Mouse (Mus musculus): Measurements from ENCODE around the gene Gm3776. TPM values are rescaled to one million over a fixed set of nuclear protein-coding genes. Genes with fewer than 3 reads are reported as not detected.
"Not testable (repeated sequence)": the region's sequence is repeated elsewhere in the genome, so short reads cannot be mapped to it uniquely, and the experiment has no call there.

The Gm3776 gene
- 1 to 10 TPM; 2.1 to 2.5 TPM for total RNA-seq (2021)
- long read RNA-seq, experiment 1, partial matches to known transcripts = 1 of 2 reads
- long read RNA-seq, experiment 1, other reads (novel, unspliced or antisense) = 0 of 2 reads
- long read RNA-seq, experiment 2 = 0 reads

DNA sequence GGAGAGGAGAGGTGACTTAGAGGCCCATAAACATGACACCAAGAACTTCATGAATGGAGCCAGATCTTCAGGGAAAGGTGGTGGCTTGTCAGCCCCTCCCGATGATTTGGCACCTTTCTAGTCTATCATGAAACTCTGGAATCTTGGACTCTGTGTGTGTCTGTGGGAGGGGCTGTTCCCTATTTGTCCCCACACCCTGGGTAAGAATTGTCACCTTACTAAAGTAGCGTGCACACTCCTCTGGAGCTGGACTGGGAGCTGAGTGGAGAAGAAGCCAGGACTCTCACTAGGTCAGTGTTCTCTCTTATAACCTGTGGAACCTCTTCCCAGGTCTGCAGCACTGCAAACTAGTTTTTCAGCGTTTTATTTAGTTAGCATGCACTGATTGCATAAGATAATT lies at the start of gene Gm3776:
Gene Gm3776, plus strand, starts transcription at position 216 of the 400 bp plus-strand sequence.
- DNase-seq = not testable (repeated sequence)

DNA sequence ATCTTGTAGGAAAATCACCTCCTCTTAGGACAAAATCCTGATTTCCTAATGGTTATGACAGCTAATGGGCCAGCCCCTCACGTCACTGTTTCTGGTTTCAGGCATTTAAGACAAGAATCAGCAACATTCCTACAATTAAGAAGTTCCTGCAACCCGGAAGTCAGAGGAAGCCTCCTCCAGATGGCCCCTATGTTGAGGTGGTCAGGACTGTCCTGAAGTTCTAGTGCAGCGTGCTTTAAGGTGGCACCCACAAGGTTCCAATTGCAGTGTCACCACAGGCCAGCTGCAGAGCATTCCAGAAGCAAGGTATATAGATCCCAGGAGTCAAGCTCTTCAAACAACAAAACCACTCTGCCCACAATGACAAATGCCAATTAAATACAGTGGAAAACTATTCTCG lies 48.0 kb upstream of the Gm3776 start:
- no peak for DNase-seq

DNA sequence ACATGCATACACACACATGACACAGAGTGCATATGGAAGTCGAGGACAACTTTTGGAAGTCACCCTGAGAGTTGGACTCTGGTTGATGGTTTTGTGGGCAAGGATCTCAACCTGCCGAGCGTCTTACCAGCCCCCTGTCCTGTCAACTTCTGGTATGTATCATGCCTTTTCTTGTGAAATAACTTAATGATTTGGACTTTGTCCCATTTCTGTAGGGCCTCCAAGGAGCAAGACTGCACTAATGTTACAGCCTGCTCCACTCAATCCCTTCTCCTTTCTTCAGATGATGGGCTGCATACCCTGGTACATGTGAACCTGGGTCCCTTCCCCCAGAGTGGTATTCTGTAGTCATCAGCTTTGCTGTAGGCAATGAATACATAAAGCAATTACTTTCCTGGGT lies 46.9 kb upstream of the Gm3776 start:
- no peak for DNase-seq

DNA sequence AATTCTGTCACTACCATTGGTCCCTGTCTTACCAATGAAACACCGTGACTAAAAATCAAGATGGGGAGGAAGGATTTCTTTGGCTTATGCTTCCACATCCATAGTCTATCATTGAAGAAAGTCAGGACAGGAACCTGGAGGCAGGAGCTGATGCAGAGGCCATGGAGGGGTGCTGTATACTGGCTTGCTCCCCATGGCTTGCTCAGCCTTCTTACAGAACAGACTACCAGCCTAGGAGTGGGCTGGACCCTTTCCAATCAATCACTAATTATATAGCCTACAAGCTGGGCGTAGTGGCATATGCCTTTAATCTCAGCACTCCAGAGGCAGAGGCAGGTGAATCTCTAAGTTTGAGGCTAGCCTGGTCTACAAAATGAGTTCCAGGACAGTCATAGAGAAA lies 46.1 kb upstream of the Gm3776 start:
- DNase-seq = no peak

DNA sequence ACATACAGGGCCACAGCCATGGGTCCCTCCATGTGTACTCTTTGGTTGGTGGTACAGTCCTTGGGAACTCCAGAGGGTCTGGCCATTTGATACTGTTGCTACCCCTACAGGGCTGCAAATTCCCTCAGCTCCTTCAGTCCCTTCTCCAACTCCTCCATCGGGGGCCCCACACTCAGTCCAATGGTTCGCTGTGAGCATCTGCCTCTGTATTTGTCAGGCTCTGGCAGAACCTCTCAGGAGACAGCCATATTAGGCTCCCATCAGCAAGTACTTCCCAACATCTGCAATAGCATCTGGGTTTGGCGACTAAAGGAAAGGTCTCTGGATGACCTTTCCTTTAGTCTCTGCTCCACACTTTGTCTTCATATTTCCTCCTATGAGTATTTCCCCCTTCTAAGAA lies 45.4 kb upstream of the Gm3776 start:
- DNase-seq = no peak

DNA sequence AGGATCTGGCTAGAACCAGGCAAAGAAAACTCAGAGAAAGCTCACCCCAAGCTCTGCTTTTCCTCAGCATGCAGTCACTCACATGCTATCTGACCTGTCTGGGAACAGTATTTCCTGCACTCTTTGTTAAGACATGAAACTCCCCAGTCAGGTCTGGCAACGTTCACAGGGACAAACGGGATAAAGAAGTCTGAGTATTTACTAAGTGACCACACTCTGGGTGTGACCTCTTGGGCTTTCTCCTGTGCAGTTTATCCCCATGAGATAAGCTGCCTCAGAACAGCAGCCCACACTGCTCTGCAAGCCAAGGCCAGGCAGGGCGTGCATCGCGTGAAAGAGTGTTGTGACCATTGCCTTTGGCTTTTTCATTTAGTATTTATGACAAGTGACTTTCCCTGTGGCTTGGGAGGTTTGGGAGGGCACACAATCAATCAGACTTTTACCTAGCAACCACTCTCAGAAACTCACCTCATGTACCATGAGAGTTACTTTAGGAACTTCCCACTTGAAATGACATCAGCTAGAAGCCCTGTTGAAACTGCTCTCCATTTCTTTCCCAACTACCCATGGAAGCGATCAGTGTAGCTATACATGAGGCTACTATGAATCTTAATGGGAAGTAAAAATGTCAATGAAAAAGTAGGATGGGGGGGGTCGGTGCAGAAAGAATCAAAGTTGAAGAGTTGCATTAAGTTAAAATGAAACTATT lies 44.4 kb upstream of the Gm3776 start:
- peak; percentile 47 to 74 for DNase-seq

DNA sequence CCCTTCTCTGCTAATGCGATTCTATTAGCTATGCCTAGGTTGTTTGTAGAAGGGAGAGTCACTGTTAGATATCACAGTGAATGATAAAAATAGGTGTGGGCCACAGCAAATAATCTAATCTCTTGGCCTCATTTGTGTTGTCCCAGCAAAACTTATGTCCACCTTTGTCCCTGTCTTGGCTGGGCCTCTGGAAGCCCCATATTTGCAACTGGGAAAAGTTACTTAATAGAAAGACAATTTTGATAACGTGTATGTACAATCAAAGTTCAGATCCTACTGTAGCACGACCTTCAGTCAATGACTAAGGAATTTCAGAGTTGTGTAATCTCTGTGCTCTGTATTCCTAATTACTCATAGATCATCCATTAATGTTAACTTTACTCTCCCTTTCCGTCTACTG lies 39.9 kb upstream of the Gm3776 start:
- DNase-seq = no peak

DNA sequence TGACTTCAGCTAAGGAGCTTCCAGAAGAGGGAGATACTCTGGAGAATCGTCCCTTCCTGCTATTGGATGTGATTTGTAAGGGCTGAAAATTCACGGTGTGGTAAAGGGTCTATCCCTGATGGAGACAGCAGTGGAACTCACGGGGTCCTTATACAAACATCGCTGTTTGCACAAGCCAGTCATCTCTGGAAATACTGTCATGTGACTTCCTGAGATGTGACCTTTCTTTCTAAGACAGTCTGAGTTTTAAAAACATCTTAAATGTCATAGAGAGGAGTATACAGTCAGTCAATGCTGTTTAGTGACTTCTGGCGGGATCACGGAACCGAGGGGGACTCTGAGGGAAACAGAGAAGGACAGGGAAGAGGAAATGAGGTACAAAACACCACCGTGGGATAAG lies 34.3 kb upstream of the Gm3776 start:
- DNase-seq = no peak

DNA sequence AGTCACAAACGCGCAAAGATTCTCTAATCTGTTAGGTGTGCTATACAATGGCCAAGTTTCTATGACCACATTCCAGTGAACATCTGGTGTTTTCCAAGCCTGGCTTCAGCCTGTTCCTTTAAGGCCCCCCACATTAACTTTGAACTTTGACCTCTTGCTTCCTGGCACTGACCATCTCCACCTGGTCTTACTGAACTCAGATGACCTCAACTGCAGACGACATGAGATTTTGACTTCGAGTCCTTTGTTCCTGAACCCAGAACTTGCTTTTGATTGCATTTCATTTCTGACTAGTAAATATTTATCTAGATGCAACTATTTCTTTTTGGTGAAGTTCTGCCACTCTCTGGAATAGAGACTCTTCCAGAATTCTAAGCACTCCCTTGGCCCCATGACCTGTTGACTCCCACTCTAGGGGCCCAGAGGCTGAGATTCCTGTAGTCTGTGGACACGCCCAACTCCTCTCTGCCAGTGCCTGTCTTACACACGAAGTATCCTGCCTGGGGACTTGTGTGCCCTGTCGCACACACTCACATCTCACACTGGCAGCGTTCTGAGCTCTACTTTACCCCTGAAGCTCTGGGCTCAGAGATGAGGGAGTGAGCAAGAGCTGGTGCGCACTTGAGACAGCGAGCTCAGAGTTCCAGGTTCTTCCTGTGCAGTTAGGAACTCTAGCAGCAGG lies 33.6 kb upstream of the Gm3776 start:
- no peak for DNase-seq

DNA sequence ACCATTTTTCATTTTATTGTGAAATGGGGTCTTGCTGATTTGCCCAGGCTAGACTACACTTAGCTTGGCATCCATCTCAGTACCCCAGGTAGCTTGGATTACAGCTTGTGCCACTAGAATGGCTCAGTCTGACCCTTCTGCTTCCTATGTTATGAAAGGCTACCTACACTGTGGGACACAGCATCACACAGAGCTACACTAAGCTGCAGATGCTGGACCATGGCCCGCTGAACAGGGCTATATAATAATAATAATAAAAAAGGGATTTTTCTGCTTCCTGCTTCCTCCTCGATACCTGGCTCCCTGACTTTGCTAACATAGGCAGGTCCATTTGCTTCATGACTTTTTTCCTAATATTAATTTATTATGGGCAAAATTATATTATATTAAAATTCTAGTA lies 32.5 kb upstream of the Gm3776 start:
- no peak for DNase-seq

DNA sequence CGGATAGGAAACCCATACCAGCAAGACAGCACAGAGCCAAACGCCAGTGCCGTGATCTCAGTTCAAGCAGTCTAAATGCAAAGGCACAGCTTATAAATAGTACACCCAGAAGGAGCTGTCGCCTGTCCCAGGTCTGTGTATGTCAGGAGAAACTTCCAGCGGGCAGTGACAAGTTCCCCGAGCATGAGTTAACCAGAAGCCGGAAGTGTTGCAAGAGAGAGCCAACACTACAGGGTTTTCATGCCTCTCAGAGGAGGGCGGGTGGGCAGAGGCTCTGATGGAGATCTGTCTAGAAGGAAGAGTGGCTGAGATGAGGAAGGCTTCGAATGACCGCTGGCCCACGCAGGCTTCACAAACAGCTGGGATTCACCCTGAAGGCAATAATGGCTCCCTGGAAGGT lies 31.6 kb upstream of the Gm3776 start:
- peak in 1 of 2 experiments; percentile 22 for DNase-seq

DNA sequence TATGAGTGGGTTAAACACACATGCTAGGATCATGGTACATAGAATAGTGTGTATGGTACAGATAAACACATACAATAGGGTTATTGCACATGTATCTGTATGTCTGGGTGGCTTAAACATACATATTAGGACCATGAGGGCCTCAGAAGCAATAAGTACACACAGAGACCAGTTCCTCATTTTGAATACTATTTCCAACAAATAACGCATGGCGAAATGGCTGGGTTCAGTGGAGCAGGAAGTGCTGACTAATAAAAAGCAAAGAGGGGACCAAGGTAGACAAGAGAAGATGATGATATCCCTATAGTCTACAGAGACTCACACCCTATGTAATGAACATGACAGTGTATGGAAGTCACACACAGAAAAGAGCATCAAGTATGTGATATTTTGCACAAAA lies 28.8 kb upstream of the Gm3776 start:
- DNase-seq = no peak

DNA sequence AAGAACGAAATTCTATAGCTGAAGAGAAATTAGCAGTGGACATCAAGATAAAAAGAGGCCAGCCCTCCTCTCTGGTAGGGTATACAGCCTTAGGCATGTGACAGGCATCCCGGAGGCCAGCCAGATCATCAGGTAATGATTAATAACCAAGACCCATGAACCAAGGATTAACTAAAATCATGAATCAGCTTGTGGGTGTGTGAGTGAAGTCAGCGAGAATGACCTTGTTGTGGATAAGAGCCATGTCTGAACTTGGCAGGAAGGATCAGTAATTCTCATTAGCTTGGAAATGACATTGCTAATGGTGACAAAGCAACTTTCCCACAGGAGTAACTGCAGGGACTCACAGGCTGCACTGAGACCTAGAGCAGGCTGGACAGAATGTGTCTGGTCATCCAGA lies 27.3 kb upstream of the Gm3776 start:
- DNase-seq = peak; percentile 16 to 33

DNA sequence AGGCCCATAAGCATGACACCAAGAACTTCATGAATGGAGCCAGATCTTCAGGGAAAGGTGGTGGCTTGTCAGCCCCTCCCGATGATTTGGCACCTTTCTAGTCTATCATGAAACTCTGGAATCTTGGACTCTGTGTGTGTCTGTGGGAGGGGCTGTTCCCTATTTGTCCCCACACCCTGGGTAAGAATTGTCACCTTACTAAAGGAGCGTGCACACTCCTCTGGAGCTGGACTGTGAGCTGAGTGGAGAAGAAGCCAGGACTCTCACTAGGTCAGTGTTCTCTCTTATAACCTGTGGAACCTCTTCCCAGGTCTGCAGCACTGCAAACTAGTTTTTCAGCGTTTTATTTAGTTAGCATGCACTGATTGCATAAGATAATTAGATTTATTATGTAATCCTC lies 26.5 kb upstream of the Gm3776 start, which contains the start of gene Gsta1:
Gene Gsta1, plus strand, starts transcription at position 196 of the 400 bp plus-strand sequence.
- DNase-seq = not testable (repeated sequence)

DNA sequence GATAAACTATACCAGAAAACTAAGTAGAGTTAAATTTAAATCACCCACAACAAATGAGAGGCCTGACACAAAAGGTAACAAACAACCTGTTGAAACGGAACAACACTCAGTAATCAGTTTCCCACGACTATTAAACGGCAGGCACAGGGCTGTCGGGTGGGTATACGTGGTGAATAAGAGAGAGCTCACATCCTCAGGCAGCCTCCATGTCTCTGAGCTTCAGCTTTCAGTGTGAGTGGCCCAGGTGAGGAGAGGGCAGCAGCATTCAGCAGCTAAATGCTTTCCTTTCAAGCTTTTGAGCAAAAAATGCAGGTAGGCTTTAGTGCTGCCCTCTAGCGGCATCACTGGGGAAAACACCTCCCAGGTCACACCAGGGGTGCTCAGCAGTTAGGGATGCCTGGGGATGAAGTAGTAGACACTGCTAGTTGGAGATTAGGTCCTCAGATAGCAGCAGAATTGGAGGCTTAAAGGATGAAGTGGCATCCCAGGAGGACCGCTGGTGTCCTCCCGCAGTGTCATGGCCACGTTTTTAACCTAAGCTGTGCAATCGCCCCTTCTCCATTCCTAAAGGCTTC lies 23.7 kb upstream of the Gm3776 start:
- not testable (repeated sequence) for DNase-seq

DNA sequence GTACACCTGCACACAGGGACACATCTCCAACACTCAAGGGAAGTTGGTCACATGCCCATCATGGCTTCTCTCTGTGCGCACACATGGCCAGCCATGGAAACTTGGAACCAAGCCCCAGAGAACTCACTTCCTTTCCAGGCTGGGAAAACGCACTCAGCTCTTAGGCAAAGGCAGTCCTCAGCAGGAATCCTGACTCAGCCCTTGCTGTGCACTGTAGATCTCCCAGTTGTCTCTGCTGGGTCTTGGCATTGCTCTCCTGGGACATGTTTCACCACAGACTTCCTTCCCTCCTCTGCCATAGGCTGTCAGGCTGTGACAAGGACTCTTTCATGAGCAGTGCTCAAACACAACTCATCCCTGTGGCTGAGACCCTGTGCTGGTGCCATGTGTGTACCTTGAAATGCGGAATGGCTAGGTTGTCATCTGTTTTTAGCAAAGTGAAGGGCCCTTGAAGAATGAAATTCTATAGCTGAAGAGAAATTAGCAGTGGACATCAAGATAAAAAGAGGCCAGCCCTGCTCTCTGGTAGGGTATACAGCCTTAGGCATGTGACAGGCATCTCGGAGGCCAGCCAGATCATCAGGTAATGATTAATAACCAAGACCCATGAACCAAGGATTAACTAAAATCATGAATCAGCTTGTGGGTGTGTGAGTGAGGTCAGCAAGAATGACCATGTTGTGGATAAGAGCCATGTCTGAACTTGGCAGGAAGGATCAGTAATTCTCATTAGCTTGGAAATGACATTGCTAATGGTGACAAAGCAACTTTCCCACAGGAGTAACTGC lies 1.1 kb upstream of the Gm3776 start:
- DNase-seq = peak; percentile 16 to 17

DNA sequence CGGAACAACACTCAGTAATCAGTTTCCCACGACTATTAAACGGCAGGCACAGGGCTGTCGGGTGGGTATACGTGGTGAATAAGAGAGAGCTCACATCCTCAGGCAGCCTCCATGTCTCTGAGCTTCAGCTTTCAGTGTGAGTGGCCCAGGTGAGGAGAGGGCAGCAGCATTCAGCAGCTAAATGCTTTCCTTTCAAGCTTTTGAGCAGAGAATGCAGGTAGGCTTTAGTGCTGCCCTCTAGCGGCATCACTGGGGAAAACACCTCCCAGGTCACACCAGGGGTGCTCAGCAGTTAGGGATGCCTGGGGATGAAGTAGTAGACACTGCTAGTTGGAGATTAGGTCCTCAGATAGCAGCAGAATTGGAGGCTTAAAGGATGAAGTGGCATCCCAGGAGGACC lies 2.8 kb downstream of the Gm3776 start:
- DNase-seq = peak; percentile 33 to 59

DNA sequence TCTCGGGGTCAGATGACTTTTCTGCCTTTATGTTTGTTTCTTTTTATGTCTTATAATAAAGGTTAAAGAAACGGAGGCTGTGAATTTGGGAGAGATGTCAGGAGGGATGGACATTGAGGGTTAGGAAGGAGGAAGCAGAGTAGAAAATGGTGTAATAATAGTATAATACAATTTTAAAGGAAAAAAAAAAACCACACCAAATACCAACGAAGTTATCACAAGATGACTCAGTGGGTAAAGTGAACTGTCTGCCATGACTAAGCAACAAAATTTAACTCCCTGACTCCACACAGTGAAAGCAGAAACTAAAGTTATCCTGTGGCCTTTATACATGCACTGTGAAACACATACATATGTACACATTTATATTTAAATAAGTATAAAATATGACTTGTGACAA lies 14.0 kb downstream of the Gm3776 start:
- DNase-seq = not testable (repeated sequence)

DNA sequence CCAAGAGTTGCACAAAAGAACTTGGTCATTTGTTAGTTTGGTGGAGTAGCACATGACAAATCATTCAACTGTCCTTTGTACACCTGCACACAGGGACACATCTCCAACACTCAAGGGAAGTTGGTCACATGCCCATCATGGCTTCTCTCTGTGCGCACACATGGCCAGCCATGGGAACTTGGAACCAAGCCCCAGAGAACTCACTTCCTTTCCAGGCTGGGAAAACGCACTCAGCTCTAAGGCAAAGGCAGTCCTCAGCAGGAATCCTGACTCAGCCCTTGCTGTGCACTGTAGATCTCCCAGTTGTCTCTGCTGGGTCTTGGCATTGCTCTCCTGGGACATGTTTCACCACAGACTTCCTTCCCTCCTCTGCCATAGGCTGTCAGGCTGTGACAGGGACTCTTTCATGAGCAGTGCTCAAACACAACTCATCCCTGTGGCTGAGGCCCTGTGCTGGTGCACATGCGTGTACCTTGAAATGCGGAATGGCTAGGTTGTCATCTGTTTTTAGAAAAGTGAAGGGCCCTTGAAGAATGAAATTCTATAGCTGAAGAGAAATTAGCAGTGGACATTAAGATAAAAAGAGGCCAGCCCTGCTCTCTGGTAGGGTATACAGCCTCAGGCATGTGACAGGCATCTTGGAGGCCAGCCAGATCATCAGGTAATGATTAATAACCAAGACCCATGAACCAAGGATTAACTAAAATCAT lies 25.2 kb downstream of the Gm3776 start:
- DNase-seq = peak in 1 of 2 experiments; percentile 11

DNA sequence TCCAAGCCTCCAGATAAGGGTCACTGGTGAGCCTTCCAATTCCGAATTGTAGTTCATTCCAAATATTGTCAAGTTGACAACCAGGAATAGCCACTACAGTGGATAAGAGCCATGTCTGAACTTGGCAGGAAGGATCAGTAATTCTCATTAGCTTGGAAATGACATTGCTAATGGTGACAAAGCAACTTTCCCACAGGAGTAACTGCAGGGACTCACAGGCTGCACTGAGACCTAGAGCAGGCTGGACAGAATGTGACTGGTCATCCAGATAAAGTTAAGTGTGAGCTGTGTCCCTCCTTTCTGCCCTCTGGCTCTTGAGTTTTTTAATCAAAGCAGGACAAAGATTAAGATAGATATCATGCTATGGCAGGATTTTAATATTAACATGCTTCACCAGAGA lies 32.1 kb downstream of the Gm3776 start:
- DNase-seq = not testable (repeated sequence)

DNA sequence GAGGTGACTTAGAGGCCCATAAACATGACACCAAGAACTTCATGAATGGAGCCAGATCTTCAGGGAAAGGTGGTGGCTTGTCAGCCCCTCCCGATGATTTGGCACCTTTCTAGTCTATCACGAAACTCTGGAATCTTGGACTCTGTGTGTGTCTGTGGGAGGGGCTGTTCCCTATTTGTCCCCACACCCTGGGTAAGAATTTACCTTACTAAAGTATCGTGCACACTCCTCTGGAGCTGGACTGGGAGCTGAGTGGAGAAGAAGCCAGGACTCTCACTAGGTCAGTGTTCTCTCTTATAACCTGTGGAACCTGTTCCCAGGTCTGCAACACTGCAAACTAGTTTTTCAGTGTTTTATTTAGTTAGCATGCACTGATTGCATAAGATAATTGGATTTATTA lies 32.8 kb downstream of the Gm3776 start, which contains the start of gene Gm10639:
Gene Gm10639, plus strand, starts transcription at position 201 of the 400 bp plus-strand sequence.
- DNase-seq = not testable (repeated sequence)

DNA sequence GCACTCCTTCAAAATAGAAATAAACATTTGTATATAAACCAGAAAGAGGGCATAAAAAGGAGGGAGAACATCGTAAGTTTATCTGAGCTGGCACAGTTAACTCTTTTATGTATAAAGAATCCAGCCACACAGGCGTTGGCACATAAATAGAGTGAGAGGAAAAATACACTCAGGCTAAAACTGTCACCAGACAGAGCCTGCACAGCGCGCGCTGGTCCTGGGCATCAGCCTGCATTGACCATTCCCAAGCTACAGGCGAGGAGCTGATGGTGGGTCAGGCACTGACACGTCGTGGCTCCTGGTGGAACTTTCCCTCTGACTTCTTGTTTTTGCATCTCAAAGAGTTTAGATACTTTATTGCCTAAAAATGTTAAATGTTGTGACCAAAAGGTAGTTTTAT lies 35.5 kb downstream of the Gm3776 start:
- not testable (repeated sequence) for DNase-seq
